Mouse (Mus musculus) spleen, postnatal 14 days (tissue): ENCODE data around the gene Nme9.

Experiments used
- DNase-seq, 2 experiments: peaks; one replicate each; pipeline ENCODE4 v3.0.0; 2021 to 2022; ENCODE audit warnings: low spot score in 2 of 2

The Nme9 gene

GRCm38 (mm10) chr9:99451161-99451560 is at the start of gene Nme9:
Gene Nme9, plus strand, starts transcription at chr9:99451475.
- no peak for DNase-seq

GRCm38 (mm10) chr9:99409280-99409679 is 42.0 kb upstream of the Nme9 start:
- DNase-seq, result no peak

GRCm38 (mm10) chr9:99411093-99411492 is 40.2 kb upstream of the Nme9 start:
- no peak for DNase-seq

- no peak for DNase-seq
Observed at GRCm38 (mm10) chr9:99411785-99412184, 39.5 kb upstream of the Nme9 start.

GRCm38 (mm10) chr9:99416809-99417208 is 34.5 kb upstream of the Nme9 start:
- no peak for DNase-seq

- DNase-seq, result no peak
Observed at GRCm38 (mm10) chr9:99417288-99417846, 33.9 kb upstream of the Nme9 start.

GRCm38 (mm10) chr9:99418377-99418776 is 32.9 kb upstream of the Nme9 start:
- DNase-seq, result no peak

- DNase-seq, result no peak
Observed at GRCm38 (mm10) chr9:99419951-99420701, 31.1 kb upstream of the Nme9 start.

GRCm38 (mm10) chr9:99421914-99422313 is 29.4 kb upstream of the Nme9 start:
- DNase-seq, result no peak

- no peak for DNase-seq
Observed at GRCm38 (mm10) chr9:99423692-99424573, 27.3 kb upstream of the Nme9 start.

GRCm38 (mm10) chr9:99424574-99424863 is 26.8 kb upstream of the Nme9 start:
- DNase-seq, result no peak

GRCm38 (mm10) chr9:99425262-99425661 is 26.0 kb upstream of the Nme9 start:
- DNase-seq, result no peak

GRCm38 (mm10) chr9:99428601-99429331 is 22.5 kb upstream of the Nme9 start:
- no peak for DNase-seq

GRCm38 (mm10) chr9:99429845-99430244 is 21.4 kb upstream of the Nme9 start:
- no peak for DNase-seq

GRCm38 (mm10) chr9:99430806-99431205 is 20.5 kb upstream of the Nme9 start:
- no peak for DNase-seq

GRCm38 (mm10) chr9:99431346-99431745 is 19.9 kb upstream of the Nme9 start:
- DNase-seq, result no peak

GRCm38 (mm10) chr9:99431963-99432362 is 19.3 kb upstream of the Nme9 start:
- DNase-seq, result no peak

- DNase-seq, result no peak
Observed at GRCm38 (mm10) chr9:99432478-99432877, 18.8 kb upstream of the Nme9 start.

GRCm38 (mm10) chr9:99434892-99435618 is 16.2 kb upstream of the Nme9 start:
- no peak for DNase-seq

GRCm38 (mm10) chr9:99435619-99436181 is 15.6 kb upstream of the Nme9 start:
- no peak for DNase-seq
